ENCODE assay signal across 8 mouse cellular contexts in genomic region chr17:3326903-3327279, GRCm38 (mm10). TPM values are rescaled to one million over a fixed set of nuclear protein-coding genes. Genes with fewer than 3 reads are reported as not detected.
A peak's percentile ranks its signal among the peaks of the same experiment; 100 is the strongest.
DNase-seq lines count a peak whose midpoint lies in the region; ATAC-seq and TF ChIP-seq lines count a peak whose summit lies in the region.

No protein-coding gene starts in this region.

- DNase-seq in cerebellum, adult 2 months, result no peak
- DNase-seq in cerebellum, adult 8-10 months, result no peak
- DNase-seq in CH12.LX (ENCODE audit: extremely low read depth), result no peak
- DNase-seq in liver, postnatal 0 days, result no peak
- no peak for DNase-seq in left cerebral cortex, postnatal 4 days

- no peaks in the 10 kb centered on the region for H3K27me3 ChIP-seq in cerebellum, adult 2 months (ENCODE audit: control insufficient read depth, insufficient read depth, low read length)
- peaks cover 9% of the 10 kb centered on the region for H3K27me3 ChIP-seq in CH12.LX (replicated peaks)
- H3K27me3 ChIP-seq in forebrain, embryonic 16.5 days (replicated peaks; ENCODE audit: control insufficient read depth, insufficient read depth, low read length), result no peaks in the 10 kb centered on the region
- H3K27me3 ChIP-seq in liver, postnatal 0 days (ENCODE audit: insufficient read depth, low read length), result peaks cover 30% of the 10 kb centered on the region

- peak overlapping the region; percentile 51 for H3K4me3 ChIP-seq in cerebellum, adult 2 months (replicated peaks; ENCODE audit: insufficient read depth, low read depth, low read length)
- H3K4me3 ChIP-seq in CH12.LX (replicated peaks in 1 of 3; ENCODE audit: low read depth in 2 of 3, low read length in 2 of 3, poor library complexity in 1 of 3), result peak overlapping the region; percentile 48 to 67 (median 55)
- H3K4me3 ChIP-seq in forebrain, embryonic 16.5 days (replicated peaks; ENCODE audit: low read length), result peak overlapping the region; percentile 73
- peak overlapping the region; percentile 56 for H3K4me3 ChIP-seq in liver, postnatal 0 days (ENCODE audit: low read depth, low read length)

- no peaks in the 10 kb centered on the region for H3K36me3 ChIP-seq in CH12.LX (replicated peaks in 1 of 2; ENCODE audit: control insufficient read depth in 1 of 2, insufficient read depth in 1 of 2, low read length in 1 of 2)
- no peaks in the 10 kb centered on the region for H3K36me3 ChIP-seq in forebrain, embryonic 16.5 days (ENCODE audit: control insufficient read depth, insufficient read depth)
- no peaks in the 10 kb centered on the region for H3K36me3 ChIP-seq in liver, postnatal 0 days (replicated peaks; ENCODE audit: insufficient read depth, low read length)

- no peak for TF ChIP-seq EP300 in CH12.LX (IDR thresholded peaks at IDR 0.05; ENCODE audit: low read length)
- TF ChIP-seq EP300 in liver, postnatal 0 days (IDR thresholded peaks at IDR 0.05; ENCODE audit: low read depth), result no peak

- 1% methylated on average over 25 of the region's 25 CpGs for WGBS in cerebellum, adult 2 months
- WGBS in forebrain, embryonic 16.5 days, result under 1% methylated on average over 25 of the region's 25 CpGs
- 1% methylated on average over 25 of the region's 25 CpGs for WGBS in liver, postnatal 0 days (ENCODE audit: insufficient replicate concordance)

- in situ Hi-C loops in CH12.LX (cut with MboI; ENCODE audit: low pct_ligation_motif_present, low pct_unique_long_range_greater_than_20kb, low sequenced_read_pairs), result no loop called here

- no peak for TF ChIP-seq CTCF in cerebellum, adult 2 months (IDR thresholded peaks at IDR 0.05; ENCODE audit: borderline replicate concordance, insufficient read depth, low read depth, low read length)
- no peak for TF ChIP-seq CTCF in CH12.LX (conservative IDR thresholded peaks at IDR 0.05 in 1 of 2, IDR thresholded peaks at IDR 0.05 in 1 of 2; ENCODE audit: low read depth in 2 of 2, low read length in 2 of 2)
- TF ChIP-seq CTCF in liver, postnatal 0 days (IDR thresholded peaks at IDR 0.05; ENCODE audit: low read depth), result no peak

- no peaks in the 10 kb centered on the region for H3K9me3 ChIP-seq in CH12.LX (replicated peaks; ENCODE audit: low read length)
- H3K9me3 ChIP-seq in forebrain, embryonic 16.5 days (ENCODE audit: control insufficient read depth, low read length), result no peaks in the 10 kb centered on the region
- no peaks in the 10 kb centered on the region for H3K9me3 ChIP-seq in liver, postnatal 0 days (ENCODE audit: low read length)

- TF ChIP-seq RAD21 in CH12.LX (IDR thresholded peaks at IDR 0.05; ENCODE audit: low read depth, low read length), result no peak

- no peak for TF ChIP-seq POLR2A in cerebellum, adult 2 months (IDR thresholded peaks at IDR 0.05; ENCODE audit: borderline replicate concordance, insufficient read depth, low read length)
- TF ChIP-seq POLR2A in CH12.LX (IDR thresholded peaks at IDR 0.05; ENCODE audit: low read depth, low read length), result no peak

- H3K4me2 ChIP-seq in CH12.LX (ENCODE audit: insufficient read depth, low read depth, poor library complexity, severe bottlenecking), result peak overlapping the region; percentile 53
- H3K4me2 ChIP-seq in forebrain, embryonic 16.5 days (ENCODE audit: low read length), result peak overlapping the region; percentile 77
- peak overlapping the region; percentile 87 for H3K4me2 ChIP-seq in liver, postnatal 0 days (ENCODE audit: low read depth, low read length)

- H3K27ac ChIP-seq in cerebellum, adult 2 months (ENCODE audit: insufficient read depth, low read length), result no peak overlapping the region
- no peak overlapping the region for H3K27ac ChIP-seq in CH12.LX (ENCODE audit: insufficient read depth, low read depth)
- H3K27ac ChIP-seq in forebrain, embryonic 16.5 days (ENCODE audit: low read length), result peak overlapping the region; percentile 84
- H3K27ac ChIP-seq in liver, postnatal 0 days (ENCODE audit: low read depth), result no peak overlapping the region

- H3K79me2 ChIP-seq in CH12.LX (replicated peaks; ENCODE audit: control insufficient read depth, extremely low read depth, insufficient read depth, poor library complexity, severe bottlenecking), result no peaks in the 10 kb centered on the region

- intact Hi-C loops in left cerebral cortex, postnatal 4 days (cut with DNase I), result no loop called here

- H3K9ac ChIP-seq in CH12.LX (ENCODE audit: insufficient read depth, low read depth), result peak overlapping the region; percentile 51
- peak overlapping the region; percentile 82 for H3K9ac ChIP-seq in forebrain, embryonic 16.5 days (replicated peaks; ENCODE audit: low read depth, low read length)
- H3K9ac ChIP-seq in liver, postnatal 0 days (replicated peaks), result peak overlapping the region; percentile 53

- dilution Hi-C loops in CH12.LX (cut with MboI; ENCODE audit: extremely low pct_ligation_motif_present, extremely low pct_unique_long_range_greater_than_20kb, low sequenced_read_pairs), result no loop called here

- ATAC-seq in forebrain, embryonic 16.5 days, result no peak
- ATAC-seq in liver, postnatal 0 days, result no peak
- no peak for ATAC-seq in inflammation-experienced regulatory T-cells, adult 6 months
- no peak for ATAC-seq in monocyte, adult 5-6 weeks (replicated peaks; ENCODE audit: insufficient number of reproducible peaks, low FRiP score, low TSS enrichment, poor library complexity, severe bottlenecking)

- peaks cover 10% of the 10 kb centered on the region for H3K4me1 ChIP-seq in cerebellum, adult 2 months (ENCODE audit: control insufficient read depth, insufficient read depth, low read length)
- peaks cover 5 to 22% of the 10 kb centered on the region in 2 experiments for H3K4me1 ChIP-seq in CH12.LX (ENCODE audit: control insufficient read depth in 1 of 2, insufficient read depth in 2 of 2)
- H3K4me1 ChIP-seq in forebrain, embryonic 16.5 days (replicated peaks; ENCODE audit: control insufficient read depth, insufficient read depth, low read length), result peaks cover 27% of the 10 kb centered on the region
- H3K4me1 ChIP-seq in liver, postnatal 0 days (ENCODE audit: insufficient read depth), result peaks cover 7% of the 10 kb centered on the region; the same call in 1 of the 2 replicates

TF ChIP-seq in CH12.LX, 34 proteins besides CTCF, POLR2A, EP300 and RAD21:
- TF ChIP-seq ZC3H11A (IDR thresholded peaks at IDR 0.05; ENCODE audit: low read depth, low read length) (no peak), ZMIZ1 (IDR thresholded peaks at IDR 0.05; ENCODE audit: low read depth, low read length) (no peak), POLR2AphosphoS2 (IDR thresholded peaks at IDR 0.05; ENCODE audit: low read depth, low read length) (no peak), UBTF (IDR thresholded peaks at IDR 0.05; ENCODE audit: low read depth, low read length) (no peak), BHLHE40 (IDR thresholded peaks at IDR 0.05; ENCODE audit: low read depth, low read length) (no peak), KAT2A (IDR thresholded peaks at IDR 0.05; ENCODE audit: insufficient replicate concordance, low read length) (no peak), CHD1 (IDR thresholded peaks at IDR 0.05; ENCODE audit: low read depth, low read length) (no peak), MEF2A (IDR thresholded peaks at IDR 0.05; ENCODE audit: borderline replicate concordance, low read depth, low read length) (no peak), MAFK (IDR thresholded peaks at IDR 0.05; ENCODE audit: insufficient replicate concordance, low read length) (no peak), SIN3A (IDR thresholded peaks at IDR 0.05; ENCODE audit: low read length) (no peak), ELF1 (IDR thresholded peaks at IDR 0.05; ENCODE audit: low read depth, low read length) (no peak), TCF12 (IDR thresholded peaks at IDR 0.05; ENCODE audit: low read depth, low read length) (no peak), GABPA (IDR thresholded peaks at IDR 0.05; ENCODE audit: insufficient replicate concordance, low read depth, low read length) (no peak), CHD2 (IDR thresholded peaks at IDR 0.05; ENCODE audit: low read length) (no peak), USF2 (conservative IDR thresholded peaks at IDR 0.05; ENCODE audit: low read depth, low read length) (no peak), E2F4 (IDR thresholded peaks at IDR 0.05; ENCODE audit: insufficient replicate concordance, low read depth, low read length) (no peak)
TF ChIP-seq in CH12.LX: peak in this region for 0.

RNA-seq across cellular contexts. Expression of gene Tiam2, which starts 0.5 kb away (rescaled TPM):
- polyA plus RNA-seq in cerebellum, adult 2 months (2012; rRNA removed), result 5.4 and 6.2 TPM in 2 replicates
- 9.1 and 9.5 TPM in 2 replicates for total RNA-seq in CH12.LX (2012; rRNA removed)
- total RNA-seq in CH12.LX (2014; rRNA removed), result 5.9 and 6.4 TPM in 2 replicates
- 9.4 and 10.2 TPM in 2 replicates for polyA plus RNA-seq in CH12.LX (2012; ENCODE audit: insufficient read length, low read depth)
- polyA plus RNA-seq in forebrain, embryonic 16.5 days (2015; fragmentation: Nextera tagmentation; extraction: Ambion mirVana), result 137 and 155 TPM in 2 replicates
- 0.54 and 0.56 TPM in 2 replicates for polyA plus RNA-seq in liver, postnatal 0 days (2015; fragmentation: Nextera tagmentation; extraction: Ambion mirVana)
- polyA plus RNA-seq in inflammation-experienced regulatory T-cells, adult 6 months (2017; shearing (Covaris generic)), result 1 to 10 TPM; 1.3 to 2.1 (median 1.6) TPM
- 128 to 196 TPM (median 161 TPM) in 3 replicates for total RNA-seq in monocyte, adult 5-6 weeks (2017)
- total RNA-seq in left cerebral cortex, postnatal 4 days (2021), result 100 to 1,000 TPM in 1 of 2 experiments, 10 to 100 TPM in 1; 89.3 to 104 TPM

Comparison
In these comparisons a context has a peak if more than half of its experiments do, and no peak if none do; other contexts are left out.
1. RNA of gene Tiam2, which starts 0.5 kb away (polyA plus RNA-seq): 137 to 155 TPM in forebrain, embryonic 16.5 days; 9.4 to 10.2 TPM in CH12.LX, 5.4 to 6.2 TPM in cerebellum, adult 2 months, 1.3 to 2.1 TPM in inflammation-experienced regulatory T-cells, adult 6 months and 0.54 to 0.56 TPM in liver, postnatal 0 days; every median in the first group is over 10 times any median in the second.
2. Peak in every context shown above with its lines, with median percentiles within 50 percentile points of each other: H3K4me3 ChIP-seq, H3K4me2 ChIP-seq and H3K9ac ChIP-seq.